24 mouse cellular contexts compared by ENCODE assay signal in the genomic region with DNA sequence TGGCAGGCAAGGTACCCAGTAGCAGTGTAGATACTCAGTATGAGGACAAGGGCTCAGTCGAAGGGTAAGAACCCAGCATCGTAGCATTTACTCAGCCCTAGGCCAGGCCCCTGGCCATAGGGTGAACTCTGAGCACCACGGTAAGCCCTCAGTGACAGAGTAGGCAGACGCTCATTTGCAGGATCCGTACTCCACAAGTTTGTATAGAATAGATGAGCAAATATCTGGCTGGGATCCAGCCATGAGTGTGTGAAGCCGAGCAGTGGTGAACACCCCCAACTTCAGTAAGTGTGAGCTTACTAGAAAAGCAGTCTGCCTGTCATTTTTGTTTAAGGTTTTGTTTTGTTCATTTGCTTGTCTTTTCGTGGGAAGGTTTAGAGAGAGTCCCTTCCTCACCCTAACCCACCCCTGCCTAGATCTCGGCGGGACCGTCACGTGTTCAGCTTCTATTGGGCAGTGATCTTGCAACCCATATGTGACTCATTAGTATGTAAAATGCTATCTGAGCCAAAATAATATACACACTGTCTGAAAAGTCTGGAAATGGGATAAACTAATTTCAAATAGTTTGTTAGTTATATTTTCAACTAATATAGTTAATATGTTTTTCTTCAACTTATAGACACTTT.
DNase-seq lines count a peak whose midpoint lies in the region; ATAC-seq lines count a peak whose summit lies in the region.
"Had no signal": no experiment of that assay in that cellular context is flagged by ENCODE, and none has a peak within 500 bp of the region (broad histone marks: within the 10 kb centered on the region; RNA-seq: fewer than 3 reads in every experiment).

No protein-coding gene starts in this region.

- H3K4me2 ChIP-seq in limb, embryonic 13.5 days (replicated peaks) = no peak overlapping the region
- H3K4me2 ChIP-seq in midbrain, embryonic 13.5 days (replicated peaks) = no peak overlapping the region
- no peak overlapping the region for H3K4me2 ChIP-seq in embryonic facial prominence, embryonic 13.5 days
- H3K4me2 ChIP-seq in hindbrain, embryonic 16.5 days (ENCODE audit: low read length) = no peak overlapping the region
- H3K4me2 ChIP-seq: heart, embryonic 12.5 days; neural tube, embryonic 15.5 days had no signal

- H3K27ac ChIP-seq in limb, embryonic 13.5 days = peak overlapping the region; percentile 35; the same call in 1 of the 2 replicates
- H3K27ac ChIP-seq in limb, embryonic 10.5 days = no peak overlapping the region
- 0 out of 2 replicates have a peak overlapping the region, but pooled peaks have one; percentile 23 for H3K27ac ChIP-seq in midbrain, embryonic 10.5 days (replicated peaks)
- no peak overlapping the region for H3K27ac ChIP-seq in midbrain, embryonic 13.5 days
- peak overlapping the region; percentile 44; the same call in 1 of the 2 replicates for H3K27ac ChIP-seq in embryonic facial prominence, embryonic 10.5 days (replicated peaks)
- no peak overlapping the region for H3K27ac ChIP-seq in embryonic facial prominence, embryonic 13.5 days
- H3K27ac ChIP-seq in hindbrain, embryonic 16.5 days (ENCODE audit: low read depth, low read length) = no peak overlapping the region
- H3K27ac ChIP-seq: neural tube, embryonic 15.5 days had no signal

- H3K4me1 ChIP-seq in limb, embryonic 13.5 days = peaks cover 16% of the 10 kb centered on the region
- H3K4me1 ChIP-seq in limb, embryonic 10.5 days = no peaks in the 10 kb centered on the region
- H3K4me1 ChIP-seq in midbrain, embryonic 10.5 days = peaks cover 11% of the 10 kb centered on the region; the same call in 1 of the 2 replicates
- H3K4me1 ChIP-seq in midbrain, embryonic 13.5 days (replicated peaks) = no peaks in the 10 kb centered on the region
- peaks cover 15% of the 10 kb centered on the region; the same call in 1 of the 2 replicates for H3K4me1 ChIP-seq in embryonic facial prominence, embryonic 10.5 days
- H3K4me1 ChIP-seq in embryonic facial prominence, embryonic 13.5 days = peaks cover 8% of the 10 kb centered on the region
- H3K4me1 ChIP-seq in hindbrain, embryonic 16.5 days (ENCODE audit: control insufficient read depth, insufficient read depth, low read depth, low read length) = no peaks in the 10 kb centered on the region
- H3K4me1 ChIP-seq: megakaryocyte, embryonic 14.5 days had no signal

- no peak overlapping the region for H3K9ac ChIP-seq in limb, embryonic 13.5 days
- no peak overlapping the region for H3K9ac ChIP-seq in midbrain, embryonic 13.5 days (replicated peaks)
- no peak overlapping the region for H3K9ac ChIP-seq in embryonic facial prominence, embryonic 13.5 days
- no peak overlapping the region for H3K9ac ChIP-seq in hindbrain, embryonic 16.5 days (ENCODE audit: low read depth, low read length)
- H3K9ac ChIP-seq: heart, embryonic 12.5 days; neural tube, embryonic 15.5 days had no signal

- no peak overlapping the region for H3K4me3 ChIP-seq in limb, embryonic 13.5 days
- no peak overlapping the region for H3K4me3 ChIP-seq in limb, embryonic 10.5 days
- H3K4me3 ChIP-seq in midbrain, embryonic 10.5 days = no peak overlapping the region
- no peak overlapping the region for H3K4me3 ChIP-seq in midbrain, embryonic 13.5 days (replicated peaks)
- no peak overlapping the region for H3K4me3 ChIP-seq in embryonic facial prominence, embryonic 10.5 days
- no peak overlapping the region for H3K4me3 ChIP-seq in embryonic facial prominence, embryonic 13.5 days
- no peak overlapping the region for H3K4me3 ChIP-seq in hindbrain, embryonic 16.5 days (ENCODE audit: low read length)
- H3K4me3 ChIP-seq: erythroblast, embryonic 14.5 days; heart, embryonic 12.5 days; megakaryocyte, embryonic 14.5 days; neural tube, embryonic 15.5 days had no signal

- no peak for ATAC-seq in limb, embryonic 13.5 days (ENCODE audit: low FRiP score, low read depth)
- no peak for ATAC-seq in midbrain, embryonic 13.5 days
- ATAC-seq in embryonic facial prominence, embryonic 13.5 days (ENCODE audit: insufficient number of reproducible peaks, insufficient read depth, low FRiP score, low TSS enrichment, low read depth) = peak; percentile 26; the same call in 1 of the 2 replicates
- ATAC-seq in hindbrain, embryonic 16.5 days = no peak
- ATAC-seq: forebrain, embryonic 16.5 days had no signal

- no peaks in the 10 kb centered on the region for H3K36me3 ChIP-seq in limb, embryonic 13.5 days
- H3K36me3 ChIP-seq in limb, embryonic 10.5 days = no peaks in the 10 kb centered on the region
- no peaks in the 10 kb centered on the region for H3K36me3 ChIP-seq in midbrain, embryonic 10.5 days
- H3K36me3 ChIP-seq in midbrain, embryonic 13.5 days = no peaks in the 10 kb centered on the region
- no peaks in the 10 kb centered on the region for H3K36me3 ChIP-seq in embryonic facial prominence, embryonic 10.5 days (replicated peaks)
- H3K36me3 ChIP-seq in embryonic facial prominence, embryonic 13.5 days = no peaks in the 10 kb centered on the region
- no peaks in the 10 kb centered on the region for H3K36me3 ChIP-seq in hindbrain, embryonic 16.5 days (ENCODE audit: control insufficient read depth, insufficient read depth, low read length)
- H3K36me3 ChIP-seq: heart, embryonic 12.5 days; neural tube, embryonic 15.5 days had no signal

- 67% methylated on average over 11 of the region's 11 CpGs for WGBS in limb, embryonic 13.5 days
- WGBS in limb, embryonic 10.5 days = 88% methylated on average over 11 of the region's 11 CpGs
- WGBS in midbrain, embryonic 10.5 days = 87% methylated on average over 11 of the region's 11 CpGs
- 74% methylated on average over 11 of the region's 11 CpGs for WGBS in midbrain, embryonic 13.5 days
- 78% methylated on average over 11 of the region's 11 CpGs for WGBS in embryonic facial prominence, embryonic 10.5 days
- WGBS in embryonic facial prominence, embryonic 13.5 days = 46% methylated on average over 11 of the region's 11 CpGs
- WGBS in hindbrain, embryonic 16.5 days = 75% methylated on average over 11 of the region's 11 CpGs

- no peak for DNase-seq in limb, embryonic 10.5 days (ENCODE audit: low spot score)
- DNase-seq in midbrain, embryonic 10.5 days (ENCODE audit: low spot score) = no peak
- DNase-seq in embryonic facial prominence, embryonic 10.5 days (ENCODE audit: low spot score) = peak; percentile 18
- no peak for DNase-seq in gastrocnemius, adult 8-10 months (ENCODE audit: low spot score in 2 of 2)
- DNase-seq: adrenal gland, postnatal 10 days; cerebellum, adult 8-10 months; cerebellum, postnatal 36 days; embryo, embryonic 11 days; gastrocnemius, postnatal 14 days; heart, adult 18-20 months; heart, postnatal 10 days; kidney, adult 9 months; kidney, postnatal 14 days; left cerebral cortex, postnatal 4 days; thymus, postnatal 14 days had no signal

- 0 out of 2 replicates have a peak, but pooled peaks cover 5% of the 10 kb centered on the region for H3K27me3 ChIP-seq in limb, embryonic 13.5 days
- no peaks in the 10 kb centered on the region for H3K27me3 ChIP-seq in limb, embryonic 10.5 days (ENCODE audit: low read depth, poor library complexity, severe bottlenecking)
- H3K27me3 ChIP-seq in midbrain, embryonic 10.5 days (ENCODE audit: low read depth, poor library complexity, severe bottlenecking) = no peaks in the 10 kb centered on the region
- no peaks in the 10 kb centered on the region; the same call in 1 of the 2 replicates for H3K27me3 ChIP-seq in midbrain, embryonic 13.5 days
- no peaks in the 10 kb centered on the region for H3K27me3 ChIP-seq in embryonic facial prominence, embryonic 10.5 days (replicated peaks; ENCODE audit: low read depth, poor library complexity, severe bottlenecking)
- no peaks in the 10 kb centered on the region for H3K27me3 ChIP-seq in embryonic facial prominence, embryonic 13.5 days
- no peaks in the 10 kb centered on the region for H3K27me3 ChIP-seq in hindbrain, embryonic 16.5 days (replicated peaks; ENCODE audit: control insufficient read depth, insufficient read depth, low read length)
- H3K27me3 ChIP-seq: heart, embryonic 12.5 days; neural tube, embryonic 15.5 days had no signal

- no peaks in the 10 kb centered on the region for H3K9me3 ChIP-seq in limb, embryonic 13.5 days
- H3K9me3 ChIP-seq in limb, embryonic 10.5 days (replicated peaks) = no peaks in the 10 kb centered on the region
- no peaks in the 10 kb centered on the region for H3K9me3 ChIP-seq in midbrain, embryonic 10.5 days (replicated peaks)
- H3K9me3 ChIP-seq in midbrain, embryonic 13.5 days = no peaks in the 10 kb centered on the region
- no peaks in the 10 kb centered on the region for H3K9me3 ChIP-seq in embryonic facial prominence, embryonic 10.5 days
- H3K9me3 ChIP-seq in embryonic facial prominence, embryonic 13.5 days = no peaks in the 10 kb centered on the region
- no peaks in the 10 kb centered on the region for H3K9me3 ChIP-seq in hindbrain, embryonic 16.5 days (ENCODE audit: control insufficient read depth, low read length)
- H3K9me3 ChIP-seq: heart, embryonic 12.5 days; megakaryocyte, embryonic 14.5 days; neural tube, embryonic 15.5 days had no signal

Comparison
In these comparisons a context has a peak if more than half of its experiments do, and no peak if none do; other contexts are left out.
1. H3K27ac ChIP-seq: peak in limb, embryonic 13.5 days (single experiment), midbrain, embryonic 10.5 days (single experiment) and embryonic facial prominence, embryonic 10.5 days (single experiment); none in limb, embryonic 10.5 days (single experiment), midbrain, embryonic 13.5 days (single experiment), embryonic facial prominence, embryonic 13.5 days (single experiment) and hindbrain, embryonic 16.5 days (single experiment).